Mouse (Mus musculus): ENCODE measurements around the gene Cryba2.

- TF ChIP-seq CTCF (IDR thresholded peaks at IDR 0.05) (no peak), EP300 (IDR thresholded peaks at IDR 0.05; ENCODE audit: insufficient read depth, low read depth, low read length) (no peak), POLR2A (IDR thresholded peaks at IDR 0.05; ENCODE audit: insufficient read depth, low read depth, low read length) (no peak)
These were observed 35.7 kb downstream of the Cryba2 start for GRCm38 (mm10) chr1:74857201-74857600.

Measured in heart, adult 2 months (tissue).